Mouse (Mus musculus): ENCODE measurements around the gene Fam129c.

Gene Fam129c

DNA sequence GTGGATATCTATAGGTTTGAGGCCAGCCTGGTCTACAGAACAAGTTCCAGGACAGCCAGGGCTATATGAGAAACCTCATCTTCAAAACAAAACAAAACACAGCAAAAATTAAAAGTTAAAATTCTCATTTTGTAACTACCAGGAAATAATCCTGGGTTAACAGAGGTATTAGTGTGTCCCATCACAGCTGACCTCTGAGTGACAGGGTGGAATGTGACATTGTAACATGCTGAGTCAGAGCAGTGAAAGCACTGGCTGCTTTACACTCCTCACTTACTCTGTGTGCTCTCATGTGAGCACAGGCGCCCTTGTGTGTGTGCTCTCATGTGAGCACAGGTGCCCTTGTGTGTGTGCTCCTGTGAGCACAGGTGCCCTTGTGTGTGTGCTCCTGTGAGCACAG is 22.4 kb upstream of the Fam129c start:
- no peak for DNase-seq

DNA sequence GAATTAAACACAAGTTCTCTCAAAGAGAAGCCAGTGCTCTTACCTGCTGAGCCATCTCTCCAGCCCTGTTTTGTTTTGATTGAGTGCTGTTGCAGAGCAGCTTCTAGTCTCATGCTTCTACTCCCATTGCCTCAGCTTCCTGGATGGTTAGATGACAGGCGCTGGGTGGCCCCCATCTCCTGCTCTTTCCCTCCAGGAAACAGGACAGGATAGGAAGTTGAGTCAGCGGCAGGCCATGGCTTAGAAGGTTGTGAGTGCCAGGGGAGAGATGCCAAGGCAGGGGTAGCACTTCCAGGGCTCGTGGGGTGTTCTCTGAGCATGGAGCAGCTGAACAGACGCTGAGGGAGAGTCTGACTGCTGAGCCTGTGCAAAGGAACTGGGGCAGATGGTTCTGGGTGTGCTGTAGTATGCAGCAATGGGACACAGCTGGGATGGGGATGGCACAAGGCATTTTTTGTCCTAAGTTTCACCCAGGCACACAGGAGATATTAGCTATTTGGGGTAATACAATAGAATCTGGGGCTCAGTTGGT is 19.5 kb upstream of the Fam129c start:
- DNase-seq = no peak

DNA sequence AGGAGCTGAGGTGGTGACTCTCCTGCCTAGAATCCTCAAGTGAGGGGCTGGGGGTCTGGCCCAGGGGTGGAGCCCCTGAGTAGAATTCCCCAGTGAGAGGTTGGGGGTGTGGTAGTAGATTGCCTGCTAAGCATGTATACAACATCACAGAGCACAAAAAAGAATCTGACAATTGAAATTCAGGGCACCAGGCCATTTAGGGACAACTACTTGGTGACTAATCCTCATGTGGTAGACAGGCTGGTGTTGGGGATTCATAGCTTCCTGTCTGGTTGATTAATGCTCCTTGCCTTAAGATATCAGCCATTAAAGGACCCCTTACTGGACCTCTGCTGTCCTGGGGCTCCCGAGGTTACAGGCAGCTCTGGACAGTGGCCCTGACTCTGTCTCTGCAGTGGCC is 18.4 kb upstream of the Fam129c start:
- no peak for DNase-seq

DNA sequence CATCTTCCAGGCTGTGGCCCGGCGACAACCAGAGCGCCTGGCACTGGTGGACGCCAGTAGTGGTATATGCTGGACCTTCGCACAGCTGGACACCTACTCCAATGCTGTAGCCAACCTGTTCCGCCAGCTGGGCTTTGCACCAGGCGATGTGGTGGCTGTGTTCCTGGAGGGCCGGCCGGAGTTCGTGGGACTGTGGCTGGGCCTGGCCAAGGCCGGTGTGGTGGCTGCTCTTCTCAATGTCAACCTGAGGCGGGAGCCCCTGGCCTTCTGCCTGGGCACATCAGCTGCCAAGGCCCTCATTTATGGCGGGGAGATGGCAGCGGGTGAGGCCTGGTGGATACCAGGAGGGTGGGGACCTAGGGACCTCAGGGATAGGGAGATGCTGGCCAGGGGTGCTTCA is 18.0 kb upstream of the Fam129c start:
- no peak for DNase-seq

DNA sequence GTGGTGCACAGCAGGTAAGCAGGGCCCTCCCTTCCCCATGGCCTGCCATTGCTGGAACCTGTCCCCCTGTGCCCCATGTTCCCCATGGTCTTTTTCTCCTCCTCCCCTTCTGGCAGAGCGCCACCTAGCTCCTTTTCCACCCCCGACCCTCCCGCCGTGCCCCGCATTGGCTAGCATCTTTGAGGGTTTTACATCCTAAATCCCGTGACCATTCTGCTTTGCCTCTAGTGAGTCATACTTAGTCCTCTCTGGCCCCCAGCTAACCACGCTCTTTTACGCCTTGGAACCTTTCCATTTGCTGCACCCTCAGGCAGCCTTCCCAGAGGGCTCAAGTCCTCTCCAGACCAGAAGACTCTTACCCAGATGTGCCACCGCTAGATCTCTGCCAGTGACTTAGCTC is 17.2 kb upstream of the Fam129c start:
- no peak for DNase-seq

DNA sequence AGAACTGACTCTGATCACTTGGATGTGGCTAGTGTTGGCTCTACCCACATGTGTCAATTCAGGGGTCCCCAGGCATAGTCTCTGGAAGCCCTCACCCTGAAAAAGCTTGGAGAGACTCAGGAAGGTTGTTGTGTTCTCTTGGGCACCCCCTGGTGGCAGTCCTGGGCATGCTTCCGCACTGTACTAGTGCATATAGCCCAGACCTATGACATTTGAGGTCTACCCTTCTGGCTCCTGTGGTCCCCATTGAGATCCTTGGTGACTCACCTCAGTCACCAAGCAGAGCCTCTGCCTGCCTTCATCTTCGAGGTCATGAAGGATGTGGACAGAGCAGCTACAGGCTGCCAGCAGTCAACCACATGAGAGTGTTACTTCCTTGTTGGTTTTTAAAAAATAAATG is 10.6 kb upstream of the Fam129c start:
- DNase-seq = peak; percentile 78 to 79

DNA sequence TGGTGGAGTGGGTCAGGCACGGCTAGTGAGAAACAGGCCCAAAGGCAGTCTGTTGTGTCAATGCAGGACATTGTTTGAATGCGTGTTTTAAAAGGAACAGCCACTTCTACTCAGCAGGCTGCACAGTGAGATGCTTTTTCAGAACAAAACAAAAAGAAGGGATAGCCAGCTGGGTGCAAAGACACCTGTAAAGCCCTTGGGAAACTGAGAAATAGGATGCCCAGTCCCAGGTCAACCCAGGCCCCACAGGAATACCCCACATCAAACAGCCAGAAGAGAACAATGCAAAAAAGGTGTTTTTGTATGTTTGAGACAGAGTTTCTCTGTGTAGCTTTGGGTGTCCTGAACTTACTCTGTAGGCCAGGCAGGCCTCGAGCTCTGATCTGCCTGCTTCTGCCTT is 8.7 kb upstream of the Fam129c start:
- DNase-seq = no peak

DNA sequence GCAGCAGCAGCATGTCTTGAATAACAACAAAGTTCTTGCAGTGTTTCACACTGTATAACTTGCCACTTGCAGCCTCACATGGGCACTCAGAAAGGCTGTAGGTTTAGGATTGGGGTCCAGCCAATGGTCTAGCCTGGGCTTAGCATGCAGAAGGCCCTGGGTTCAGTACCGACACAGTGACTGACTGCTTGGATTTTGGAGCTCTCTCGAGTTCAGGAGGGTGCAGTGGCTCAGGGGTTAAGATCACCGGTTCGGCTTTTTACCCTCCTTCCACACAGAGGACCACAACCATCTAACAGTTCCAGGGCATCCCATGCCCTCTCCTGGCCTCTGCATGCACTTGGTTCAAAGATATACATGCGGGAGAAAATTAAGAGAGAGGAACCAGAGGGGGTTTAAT is 6.4 kb upstream of the Fam129c start:
- no peak for DNase-seq

DNA sequence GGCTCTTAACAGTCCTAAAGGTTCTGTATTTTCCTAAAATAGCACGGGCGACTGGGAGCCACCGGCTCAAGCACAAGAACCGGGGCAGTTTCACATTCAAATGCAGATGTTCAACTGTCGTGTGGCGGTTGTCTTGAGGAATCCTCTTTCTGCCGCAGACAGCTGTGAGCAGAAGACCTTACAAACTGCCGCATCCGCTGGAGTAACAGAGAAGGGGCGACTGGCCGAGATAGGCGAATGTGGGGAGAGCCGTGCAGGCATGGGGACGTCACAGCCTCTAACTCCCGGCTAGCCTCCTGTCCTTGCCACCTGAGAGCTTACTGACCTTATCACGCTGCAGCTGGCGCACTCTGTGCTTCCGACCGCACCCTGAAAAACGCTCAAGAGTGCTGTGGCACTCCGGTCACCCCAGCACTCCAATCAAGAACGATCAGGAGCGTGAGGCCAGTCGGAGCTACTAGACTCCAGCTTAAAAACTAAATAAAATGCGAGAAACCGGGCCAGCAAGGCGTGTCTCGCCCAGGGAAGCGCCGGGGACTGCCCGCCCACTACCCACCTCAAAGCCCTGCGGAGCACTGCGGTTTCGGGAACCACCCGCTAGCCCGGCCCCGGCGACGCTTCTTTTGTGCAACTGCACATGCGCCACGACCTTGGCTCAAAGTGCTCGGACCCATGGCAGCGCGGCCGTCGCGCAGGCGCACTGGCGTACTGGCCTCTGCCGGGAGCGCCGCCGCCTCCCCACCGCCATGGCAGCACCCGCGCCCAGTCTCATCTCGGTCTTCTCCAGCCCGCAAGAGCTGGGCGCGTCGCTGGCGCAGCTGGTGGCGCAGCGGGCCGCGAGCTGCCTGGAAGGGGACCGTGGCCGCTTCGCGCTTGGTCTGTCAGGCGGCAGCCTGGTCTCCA is 5.7 kb upstream of the Fam129c start, which contains the start of gene Pgls:
TSS of gene Pgls (plus strand) at position 706 of the 903 bp plus-strand sequence.
- peak; percentile 96 to 98 for DNase-seq

DNA sequence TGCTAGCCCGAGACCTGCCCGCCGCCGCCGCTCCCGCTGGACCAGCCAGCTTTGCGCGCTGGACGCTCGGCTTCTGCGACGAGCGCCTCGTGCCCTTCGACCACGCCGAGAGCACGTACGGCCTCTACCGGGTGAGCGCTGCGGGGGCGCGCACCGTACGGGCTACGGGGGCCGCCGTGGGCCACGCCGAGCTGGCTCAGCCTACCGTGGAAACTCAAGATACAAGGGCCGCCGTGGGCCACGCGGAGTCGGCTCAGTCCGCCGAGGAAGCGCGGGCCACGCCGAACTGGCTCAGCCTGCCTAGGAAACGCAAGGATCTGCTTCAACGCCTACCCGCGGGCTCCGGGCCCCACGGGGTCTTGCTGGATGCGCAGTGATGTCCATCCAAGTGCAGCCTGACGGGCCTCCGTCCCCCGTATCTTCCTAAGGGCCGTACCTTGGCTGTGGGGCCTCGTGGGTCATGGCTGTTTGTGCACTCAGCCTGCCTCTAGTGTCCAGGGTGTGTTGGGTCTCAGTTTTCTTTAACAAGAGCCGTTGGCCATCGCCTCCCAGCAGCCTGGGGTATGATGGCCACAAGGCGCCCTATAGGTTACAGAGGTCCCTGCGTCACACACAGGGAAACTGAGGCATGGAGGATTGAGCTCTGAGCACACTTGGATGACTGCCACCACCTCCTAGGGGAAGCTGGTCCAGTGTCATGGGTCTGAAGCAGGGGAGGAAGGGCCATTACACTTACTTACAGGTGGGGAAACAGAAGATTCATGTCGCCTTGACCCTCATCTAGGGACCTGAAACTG is 4.9 kb upstream of the Fam129c start:
- DNase-seq = peak; percentile 83 to 90

DNA sequence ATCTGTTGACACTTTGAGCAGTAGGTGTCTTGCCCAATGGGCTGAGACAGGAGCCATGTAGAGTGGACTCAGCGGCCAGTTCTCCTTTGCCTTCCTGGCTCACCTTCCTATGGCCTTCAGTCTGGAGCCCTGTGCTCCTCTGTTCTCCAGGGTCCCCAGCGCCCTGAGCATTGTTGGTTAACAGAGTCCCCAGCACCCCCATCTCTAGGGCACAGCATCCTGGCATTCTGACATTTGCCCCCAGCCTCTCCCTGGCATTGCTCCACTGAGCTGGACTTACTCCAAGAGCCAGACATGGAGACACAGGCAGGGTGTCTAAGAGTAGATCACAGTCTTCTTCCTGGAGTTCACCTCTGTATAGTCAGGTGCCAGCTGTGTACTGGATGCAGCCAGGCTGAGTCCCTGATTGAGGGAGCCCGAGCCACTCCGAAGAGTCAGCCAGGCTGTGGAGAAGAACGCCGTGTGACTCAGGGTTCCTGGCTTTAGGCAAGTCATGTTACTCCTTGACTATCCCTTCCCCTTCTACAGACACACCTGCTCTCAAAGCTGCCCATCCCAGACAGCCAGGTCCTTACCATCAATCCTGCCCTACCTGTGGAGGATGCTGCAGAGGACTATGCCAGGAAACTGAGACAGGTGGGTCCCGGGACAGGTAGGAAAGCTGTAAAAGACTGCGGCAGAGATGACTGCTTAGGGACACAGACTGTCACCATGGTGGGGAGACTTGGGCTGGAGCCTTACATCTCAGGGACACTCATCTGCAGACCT is 3.7 kb upstream of the Fam129c start:
- DNase-seq = no peak

DNA sequence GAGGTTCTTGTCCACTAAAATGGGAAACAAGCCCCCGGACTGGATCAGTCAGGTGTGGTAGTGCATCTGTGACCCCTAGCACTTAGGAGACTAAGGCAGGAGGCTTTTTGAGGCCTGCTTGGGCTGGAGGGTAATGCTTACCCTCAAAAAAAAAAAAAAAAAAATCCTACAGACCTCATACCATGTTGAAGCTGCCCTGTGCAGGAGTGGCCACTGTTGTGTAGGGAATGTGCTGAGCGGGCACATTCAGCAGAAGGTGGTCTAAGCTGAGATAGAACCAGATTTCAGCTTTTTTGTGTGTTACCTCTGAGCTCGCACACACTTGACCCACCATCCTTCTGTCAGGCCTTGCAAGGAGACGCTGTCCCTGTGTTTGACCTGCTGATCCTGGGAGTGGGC is 3.1 kb upstream of the Fam129c start:
- no peak for DNase-seq

DNA sequence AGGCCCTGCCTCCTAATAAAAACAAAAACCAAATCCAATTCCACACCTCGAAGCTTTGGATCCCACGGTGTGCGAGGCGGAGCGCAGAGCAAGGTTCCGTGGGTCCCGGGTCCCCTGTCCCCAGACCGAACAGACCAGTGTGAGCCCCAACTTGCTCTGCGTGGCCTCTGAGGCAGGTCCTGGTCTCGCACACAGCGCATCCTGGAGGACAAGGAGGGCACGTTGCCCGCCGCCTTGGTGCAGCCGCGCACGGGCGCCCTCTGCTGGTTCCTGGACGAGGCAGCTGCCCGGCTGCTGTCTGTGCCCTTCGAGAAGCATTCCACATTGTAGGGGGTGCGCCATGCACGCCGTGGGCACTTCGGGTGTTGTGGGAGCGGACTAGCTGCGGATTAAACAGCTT is 1.6 kb upstream of the Fam129c start:
- peak; percentile 94 to 95 for DNase-seq

DNA sequence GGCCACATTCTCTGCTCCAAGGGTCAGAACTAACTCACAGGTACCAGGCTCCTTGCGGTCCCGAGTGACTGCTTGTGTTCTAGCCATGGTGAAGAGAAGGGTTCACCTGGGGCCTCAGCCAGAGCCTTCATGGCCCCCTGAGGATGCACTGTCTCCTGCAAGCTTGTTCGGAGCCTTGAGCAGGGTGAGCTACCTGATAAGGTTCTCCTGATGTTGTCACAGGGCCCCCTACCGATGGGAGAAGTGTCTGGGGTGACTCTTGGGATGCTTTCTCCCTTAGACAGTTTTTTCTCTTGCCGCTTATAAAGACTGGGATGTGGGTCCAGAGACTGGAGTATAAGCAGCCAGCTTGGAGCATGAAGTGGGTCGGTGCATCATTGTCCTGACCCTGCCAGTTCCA is 1.1 kb upstream of the Fam129c start:
- DNase-seq = no peak

DNA sequence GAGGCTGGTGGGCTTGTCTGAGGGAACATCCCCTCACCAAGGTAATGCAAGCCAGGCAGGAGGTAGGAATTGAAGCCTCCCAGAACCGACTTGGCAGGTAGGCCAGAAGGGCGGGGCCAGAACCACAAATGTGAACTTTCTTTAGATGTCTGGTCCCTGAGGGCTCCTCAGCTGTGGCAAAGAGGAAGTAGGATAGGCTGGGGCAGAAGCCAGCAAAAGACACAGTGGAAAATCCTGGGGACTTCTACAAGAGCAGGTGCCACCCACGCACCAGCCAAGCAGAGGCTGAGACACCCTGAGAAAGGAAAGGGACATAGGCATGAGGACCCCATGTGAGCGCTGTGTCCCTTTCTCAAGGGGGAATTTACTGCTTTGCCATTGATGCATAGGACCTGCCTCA is 650 bp upstream of the Fam129c start:
- DNase-seq = no peak

DNA sequence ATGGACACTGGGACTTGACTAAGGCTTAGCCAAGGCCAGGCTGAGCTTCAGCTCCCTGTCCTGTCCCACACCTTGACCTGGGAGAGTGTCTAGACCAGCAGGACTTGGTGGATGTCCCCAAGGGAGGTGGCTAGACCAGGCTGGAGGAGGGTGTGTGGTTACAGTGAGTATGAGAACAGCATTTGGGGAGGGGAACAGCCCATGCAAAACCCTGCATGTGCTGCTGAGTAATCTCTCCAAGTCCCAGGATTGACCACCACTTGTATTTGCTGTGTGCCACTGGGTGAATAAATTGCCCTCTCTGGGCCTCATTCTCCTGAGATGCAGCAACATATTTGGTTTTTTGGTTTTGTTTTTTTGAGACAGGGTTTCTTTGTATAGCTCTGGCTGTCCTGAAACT is 927 bp downstream of the Fam129c start:
- no peak for DNase-seq

DNA sequence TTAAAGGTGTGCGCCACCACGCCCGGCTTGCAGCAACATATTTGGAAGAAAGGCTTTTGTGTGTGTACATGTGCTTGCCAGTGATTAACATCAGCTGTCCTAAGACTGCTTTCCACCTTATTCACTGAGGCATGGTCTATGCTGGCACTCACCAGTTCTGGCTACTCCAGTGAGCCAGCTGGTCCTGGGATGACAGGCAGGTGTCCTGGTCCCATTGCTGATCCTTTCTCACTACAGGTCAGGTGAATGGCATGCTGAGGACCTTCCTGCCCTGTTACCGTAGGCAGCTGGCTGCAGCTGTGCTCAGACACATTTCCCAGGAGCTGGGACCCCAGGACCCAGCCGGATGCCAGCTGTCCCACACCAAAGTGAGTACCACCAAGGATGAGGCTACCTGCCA is 1.4 kb downstream of the Fam129c start:
- no peak for DNase-seq

DNA sequence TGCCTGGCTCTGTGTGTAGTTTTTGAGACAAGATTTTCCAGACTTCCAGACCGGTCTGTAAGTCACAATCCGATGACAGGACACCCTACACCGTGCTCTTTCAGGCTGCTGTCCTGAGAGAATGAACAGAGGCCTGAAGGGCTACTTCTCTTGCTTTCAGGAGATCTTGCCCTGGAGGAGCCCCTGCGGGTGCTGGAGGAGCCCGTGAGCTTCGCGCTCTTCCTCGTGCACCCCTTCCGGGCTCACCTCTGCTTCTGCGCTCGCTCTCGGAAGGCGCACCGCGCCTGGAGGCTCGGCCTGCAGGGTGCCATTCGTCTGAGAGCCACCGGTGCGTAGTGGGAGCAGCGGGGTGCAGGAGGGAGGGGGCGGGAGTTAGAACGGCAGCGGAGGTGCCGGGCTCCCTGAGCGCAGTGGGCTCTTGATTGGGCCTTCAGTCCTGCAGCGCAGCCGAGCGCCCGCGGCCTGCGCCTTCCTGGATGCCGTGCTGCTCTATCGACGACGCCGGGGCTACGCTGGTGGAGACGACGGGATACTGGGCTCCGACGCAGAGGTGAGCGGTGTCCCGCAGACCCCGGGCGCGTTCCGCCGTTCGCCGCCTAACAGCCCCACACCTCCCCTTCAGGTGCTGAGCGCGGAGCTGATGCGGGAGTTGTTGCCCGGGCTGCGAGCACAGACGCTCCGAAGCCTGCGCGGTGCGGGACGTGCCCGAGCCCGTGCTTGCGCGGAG is 4.7 kb downstream of the Fam129c start:
- DNase-seq = peak; percentile 43 to 61

DNA sequence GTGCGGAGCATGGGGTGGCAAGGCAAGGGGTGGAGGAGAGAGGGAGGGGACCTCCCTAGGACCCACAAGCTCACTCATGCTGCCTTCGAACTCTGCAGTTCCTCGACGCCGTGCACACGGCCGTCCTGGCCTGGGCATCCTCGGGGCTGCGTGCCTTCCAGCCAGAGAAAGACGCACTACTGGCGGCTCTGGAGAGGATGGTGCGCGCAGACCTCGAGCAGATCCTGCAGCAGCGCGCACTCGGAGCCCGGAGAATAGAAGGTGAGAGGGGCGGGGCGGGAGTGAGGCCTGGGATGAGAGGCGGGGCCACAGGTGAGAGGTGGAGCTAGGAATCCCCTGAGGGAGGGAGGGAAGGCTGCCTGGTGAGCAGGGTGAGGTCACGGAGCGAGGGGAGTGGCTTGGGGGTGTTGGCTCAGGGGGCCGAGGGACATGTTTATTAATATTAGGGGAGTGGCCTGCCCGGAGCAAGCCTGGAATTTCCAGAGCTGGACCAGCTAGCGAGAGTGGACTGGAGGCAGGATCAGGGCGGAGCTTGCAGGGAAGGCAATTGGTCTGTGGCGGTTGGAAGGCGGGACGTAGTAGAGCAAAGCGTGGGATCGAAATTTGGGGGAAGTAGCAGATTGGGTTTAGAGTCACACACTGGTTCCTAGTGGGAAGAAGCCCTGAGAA is 5.4 kb downstream of the Fam129c start:
- peak; percentile 87 to 92 for DNase-seq

DNA sequence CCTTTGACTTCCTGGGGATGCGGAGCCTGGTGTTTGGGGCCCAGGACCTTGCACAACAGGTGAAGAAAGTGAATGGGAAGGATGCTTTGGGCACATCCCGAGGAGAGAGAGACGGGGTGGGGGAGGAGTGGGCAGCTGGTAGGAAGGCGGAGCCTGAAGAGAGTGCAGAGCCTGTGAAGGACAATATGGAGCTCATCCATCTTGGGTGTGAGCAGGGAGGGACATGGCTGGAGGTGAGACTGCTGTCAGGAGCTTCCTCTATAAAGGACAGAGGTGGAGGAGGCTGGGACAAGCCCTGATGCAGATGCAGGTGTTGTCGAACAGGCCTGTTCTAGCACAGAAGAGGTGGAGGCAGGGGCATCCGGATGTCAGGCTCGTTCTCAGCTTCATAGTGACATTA is 6.6 kb downstream of the Fam129c start:
- DNase-seq = no peak

DNA sequence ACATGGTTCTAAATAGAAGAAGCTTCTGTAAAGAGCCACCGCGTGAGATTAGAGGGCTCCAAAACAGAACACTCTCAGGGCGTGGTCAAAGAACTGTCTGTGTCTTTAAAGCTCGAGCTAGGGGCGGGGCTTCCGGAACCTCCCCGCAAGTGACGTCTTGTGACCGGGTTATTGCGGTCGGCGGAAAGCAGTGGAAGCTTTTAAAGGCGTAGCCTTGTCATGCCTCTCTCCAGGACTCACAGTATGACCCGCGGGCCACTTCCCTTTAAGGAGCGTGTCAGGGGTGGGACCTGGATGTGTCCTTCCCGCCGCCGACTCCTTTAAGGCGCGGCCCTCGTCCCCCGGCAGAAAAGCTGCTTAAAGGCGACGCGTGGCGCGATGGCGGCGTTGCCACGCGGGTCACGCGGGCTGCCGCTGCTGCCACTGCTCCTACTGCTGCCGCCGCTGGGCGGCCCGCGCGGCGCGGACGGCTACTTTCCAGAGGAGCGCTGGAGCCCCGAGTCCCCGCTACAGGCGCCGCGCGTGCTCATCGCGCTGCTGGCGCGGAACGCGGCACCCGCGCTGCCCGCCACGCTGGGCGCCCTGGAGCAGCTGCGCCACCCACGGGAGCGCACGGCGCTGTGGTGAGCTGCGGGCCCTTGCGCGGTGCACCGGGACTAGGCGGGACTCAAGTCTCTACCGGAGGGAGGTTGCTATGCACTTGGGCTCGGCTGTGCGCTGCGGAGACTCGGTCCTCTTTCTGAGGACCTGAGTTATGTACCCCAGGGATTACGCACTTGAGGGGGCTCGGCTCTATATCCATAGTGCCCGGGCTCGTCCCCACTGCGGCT is 13.6 kb downstream of the Fam129c start, which contains the start of gene Colgalt1:
TSS of gene Colgalt1 (plus strand) at position 177 of the 830 bp plus-strand sequence.
- peak; percentile 97 for DNase-seq

Measured in kidney, postnatal 4 days (tissue).